Mouse (Mus musculus) bone marrow, adult 2 months (tissue): ENCODE data around the gene Rassf9.

ENCODE experiments used
- CTCF ChIP-seq: fragments of 200-500 bp; IDR thresholded peaks from 2 replicates; pipeline ENCODE4 v1.5.1; 2011; ENCODE audit warnings: low read length, control low read depth; ENCODE audit not compliant: control insufficient read depth, insufficient read depth
- POLR2A ChIP-seq: fragments of 200-500 bp; IDR thresholded peaks from 2 replicates; pipeline ENCODE4 v1.6.1; 2011; ENCODE audit warnings: low read depth, mild to moderate bottlenecking, control low read depth, low read length, borderline replicate concordance; ENCODE audit not compliant: control insufficient read depth

- no peak for TF ChIP-seq CTCF
- no peak for TF ChIP-seq POLR2A
Observed at GRCm38 (mm10) chr10:102498754-102499153, 13.3 kb upstream of the Rassf9 start.
